Comparison of ENCODE assay signal across 16 mouse cellular contexts in genomic region chr14:73333880-73334279, GRCm38 (mm10). TPM values are rescaled to one million over a fixed set of nuclear protein-coding genes. Genes with fewer than 3 reads are reported as not detected.
DNase-seq lines count a peak whose midpoint lies in the region; ATAC-seq and TF ChIP-seq lines count a peak whose summit lies in the region.
"Had no signal": no experiment of that assay in that cellular context is flagged by ENCODE, and none has a peak within 500 bp of the region (broad histone marks: within the 10 kb centered on the region; RNA-seq: fewer than 3 reads in every experiment).

No protein-coding gene starts in this region.

- H3K4me1 ChIP-seq in bone marrow macrophage, adult 2 months (ENCODE audit: control insufficient read depth, insufficient read depth, low read length) = peaks cover 31% of the 10 kb centered on the region
- H3K4me1 ChIP-seq: heart, embryonic 10.5 days; intestine, embryonic 15.5 days; neural tube, embryonic 12.5 days had no signal

- TF ChIP-seq CTCF in bone marrow macrophage, adult 2 months (IDR thresholded peaks at IDR 0.05; ENCODE audit: low read depth, low read length) = no peak

- peak overlapping the region; percentile 84 for H3K27ac ChIP-seq in bone marrow macrophage, adult 2 months (ENCODE audit: insufficient read depth, low read depth, low read length)
- H3K27ac ChIP-seq: forebrain, embryonic 13.5 days; heart, embryonic 10.5 days; intestine, embryonic 15.5 days; midbrain, embryonic 13.5 days; neural tube, embryonic 12.5 days had no signal

- no peak for TF ChIP-seq POLR2A in bone marrow macrophage, adult 2 months (IDR thresholded peaks at IDR 0.05; ENCODE audit: borderline replicate concordance, low read depth, low read length)

- peak; percentile 87 for ATAC-seq in megakaryocyte, adult 5-6 weeks (ENCODE audit: poor library complexity, severe bottlenecking)
- ATAC-seq: forebrain, embryonic 13.5 days; intestine, embryonic 15.5 days; midbrain, embryonic 13.5 days had no signal

- DNase-seq in heart, adult 11 months = peak; percentile 78
- DNase-seq in heart, postnatal 36 days = no peak
- DNase-seq in A20 (ENCODE audit: low read depth, low spot score) = peak; percentile 76
- DNase-seq in left cerebral cortex, postnatal 14 days (ENCODE audit: low spot score in 2 of 2) = no peak
- no peak for DNase-seq in retina, embryonic 14.5 days (ENCODE audit: low spot score)
- DNase-seq in thymus, postnatal 36 days = no peak
- DNase-seq: adrenal gland, postnatal 36 days; cerebellum, adult 11-12 months; kidney, postnatal 10 days had no signal

- intact Hi-C loops in heart, postnatal 36 days (cut with DNase I) = no loop called here
- intact Hi-C loops in left cerebral cortex, postnatal 14 days (cut with DNase I) = no loop called here

- H3K4me3 ChIP-seq in bone marrow macrophage, adult 2 months (ENCODE audit: insufficient read depth, low read length) = no peak overlapping the region
- H3K4me3 ChIP-seq: forebrain, embryonic 13.5 days; heart, embryonic 10.5 days; intestine, embryonic 15.5 days; midbrain, embryonic 13.5 days; neural tube, embryonic 12.5 days had no signal

RNA-seq across cellular contexts. Expression of gene Rb1, which starts 8.3 kb away (rescaled TPM):
- 10 to 100 TPM; 20.9 to 22.2 TPM for total RNA-seq in heart, postnatal 36 days (2021)
- 46.2 and 50.6 TPM in 2 replicates for polyA plus RNA-seq in bone marrow macrophage, adult 2 months (2012; ENCODE audit: insufficient read depth, insufficient read length, missing spikeins)
- total RNA-seq in megakaryocyte, adult 5-6 weeks (2015) = 108 and 126 TPM in 2 replicates
- 43.9 and 56.8 TPM in 2 replicates for total RNA-seq in megakaryocyte, adult 5-6 weeks (2017)
- 10 to 100 TPM; 32.4 to 33.0 TPM for total RNA-seq in left cerebral cortex, postnatal 14 days (2021)

RNA-seq across cellular contexts. Expression of gene Itm2b, which starts 51.2 kb away (rescaled TPM):
- 100 to 1,000 TPM; 753 to 767 TPM for total RNA-seq in heart, postnatal 36 days (2021)
- 6,453 and 6,469 TPM in 2 replicates for polyA plus RNA-seq in bone marrow macrophage, adult 2 months (2012; ENCODE audit: insufficient read depth, insufficient read length, missing spikeins)
- 2,082 and 2,200 TPM in 2 replicates for total RNA-seq in megakaryocyte, adult 5-6 weeks (2015)
- 1,839 and 1,925 TPM in 2 replicates for total RNA-seq in megakaryocyte, adult 5-6 weeks (2017)
- total RNA-seq in left cerebral cortex, postnatal 14 days (2021) = 100 to 1,000 TPM; 732 to 742 TPM

Comparison
In these comparisons a context has a peak if more than half of its experiments do, and no peak if none do; other contexts are left out.
1. DNase-seq: peak in heart, adult 11 months (single experiment) and A20 (single experiment); none in heart, postnatal 36 days (0 of 2), left cerebral cortex, postnatal 14 days (0 of 2), retina, embryonic 14.5 days (single experiment) and thymus, postnatal 36 days (0 of 2).